Comparison of ENCODE assay signal across 9 mouse cellular contexts in the genomic region with DNA sequence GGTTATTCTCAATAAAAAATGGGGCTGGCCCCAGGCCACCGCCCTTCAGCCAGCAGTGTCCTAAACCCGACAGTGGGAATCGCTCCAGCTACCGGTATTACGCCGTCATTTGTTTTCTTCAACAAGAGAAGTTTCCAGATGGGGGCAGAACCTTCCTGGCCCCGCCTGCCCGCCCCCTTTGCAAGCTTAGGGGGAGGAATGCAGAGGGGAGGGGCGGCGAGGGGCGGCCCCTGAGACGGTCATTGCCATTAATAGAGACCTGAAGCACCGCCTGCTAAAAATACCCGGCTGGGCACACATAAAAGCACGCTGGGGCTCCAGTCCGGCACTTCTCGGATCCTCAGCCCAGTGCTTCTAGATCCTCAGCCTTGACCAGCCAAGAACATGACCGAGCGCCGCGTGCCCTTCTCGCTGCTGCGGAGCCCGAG. TPM values are rescaled to one million over a fixed set of nuclear protein-coding genes. Genes with fewer than 3 reads are reported as not detected.
DNase-seq lines count a peak whose midpoint lies in the region; ATAC-seq lines count a peak whose summit lies in the region.
"Had no signal": no experiment of that assay in that cellular context is flagged by ENCODE, and none has a peak within 500 bp of the region (broad histone marks: within the 10 kb centered on the region; RNA-seq: fewer than 3 reads in every experiment).

A gene (plus strand): TSS at position 245 of the 428 bp plus-strand sequence.

- 1% methylated on average over 23 of the region's 24 CpGs for WGBS in forebrain, embryonic 16.5 days
- WGBS in hindbrain, embryonic 10.5 days, result 3% methylated on average over 24 of the region's 24 CpGs
- 1% methylated on average over 23 of the region's 24 CpGs for WGBS in limb, embryonic 10.5 days
- 1% methylated on average over 24 of the region's 24 CpGs for WGBS in midbrain, embryonic 12.5 days

- H3K27me3 ChIP-seq in forebrain, embryonic 16.5 days (replicated peaks; ENCODE audit: control insufficient read depth, insufficient read depth, low read length), result peaks cover 17% of the 10 kb centered on the region
- H3K27me3 ChIP-seq in hindbrain, embryonic 10.5 days (ENCODE audit: insufficient read depth, poor library complexity, severe bottlenecking), result peaks cover 61% of the 10 kb centered on the region
- H3K27me3 ChIP-seq in limb, embryonic 10.5 days (ENCODE audit: low read depth, poor library complexity, severe bottlenecking), result peaks cover 72% of the 10 kb centered on the region
- H3K27me3 ChIP-seq in midbrain, embryonic 12.5 days, result peaks cover 53% of the 10 kb centered on the region

- DNase-seq in adrenal gland, adult 18-20 months (ENCODE audit: low spot score in 2 of 2), result peak; percentile 84
- peak; percentile 50 for DNase-seq in hindbrain, embryonic 10.5 days (ENCODE audit: low spot score)
- DNase-seq in limb, embryonic 10.5 days (ENCODE audit: low spot score), result peak; percentile 67
- DNase-seq in urinary bladder, postnatal 14 days (ENCODE audit: low spot score), result peak; percentile 89
- no peak for DNase-seq in frontal cortex, postnatal 14 days (ENCODE audit: low spot score in 2 of 2)

- no peaks in the 10 kb centered on the region for H3K9me3 ChIP-seq in forebrain, embryonic 16.5 days (ENCODE audit: control insufficient read depth, low read length)
- no peaks in the 10 kb centered on the region for H3K9me3 ChIP-seq in hindbrain, embryonic 10.5 days
- no peaks in the 10 kb centered on the region for H3K9me3 ChIP-seq in limb, embryonic 10.5 days (replicated peaks)
- H3K9me3 ChIP-seq in midbrain, embryonic 12.5 days, result no peaks in the 10 kb centered on the region

- H3K36me3 ChIP-seq in forebrain, embryonic 16.5 days (ENCODE audit: control insufficient read depth, insufficient read depth), result no peaks in the 10 kb centered on the region
- H3K36me3 ChIP-seq in hindbrain, embryonic 10.5 days, result no peaks in the 10 kb centered on the region
- H3K36me3 ChIP-seq in limb, embryonic 10.5 days, result no peaks in the 10 kb centered on the region
- no peaks in the 10 kb centered on the region for H3K36me3 ChIP-seq in midbrain, embryonic 12.5 days

- H3K27ac ChIP-seq in forebrain, embryonic 16.5 days (ENCODE audit: low read length), result no peak within 1 kb of the TSS
- no peak within 1 kb of the TSS for H3K27ac ChIP-seq in hindbrain, embryonic 10.5 days
- H3K27ac ChIP-seq in limb, embryonic 10.5 days, result 0 out of 2 replicates have a peak within 1 kb of the TSS, but pooled peaks have one; percentile 6
- no peak within 1 kb of the TSS for H3K27ac ChIP-seq in midbrain, embryonic 12.5 days (replicated peaks)

- H3K4me2 ChIP-seq in forebrain, embryonic 16.5 days (ENCODE audit: low read length), result peak within 1 kb of the TSS; percentile 3; the same call in 1 of the 2 replicates
- H3K4me2 ChIP-seq in midbrain, embryonic 12.5 days (replicated peaks), result peak within 1 kb of the TSS; percentile 45

- 0 out of 2 replicates have a peak, but pooled peaks cover 3% of the 10 kb centered on the region for H3K4me1 ChIP-seq in forebrain, embryonic 16.5 days (replicated peaks; ENCODE audit: control insufficient read depth, insufficient read depth, low read length)
- H3K4me1 ChIP-seq in hindbrain, embryonic 10.5 days (replicated peaks), result peaks cover 17% of the 10 kb centered on the region
- H3K4me1 ChIP-seq in limb, embryonic 10.5 days, result peaks cover 15% of the 10 kb centered on the region
- peaks cover 9% of the 10 kb centered on the region for H3K4me1 ChIP-seq in midbrain, embryonic 12.5 days

- ATAC-seq in CD4-positive, CD25-positive, alpha-beta regulatory T cell, adult 4 months, result peak; percentile 45
- ATAC-seq in forebrain, embryonic 16.5 days, result no peak
- ATAC-seq in midbrain, embryonic 12.5 days (ENCODE audit: low FRiP score, low read depth), result no peak

- H3K9ac ChIP-seq in forebrain, embryonic 16.5 days (replicated peaks; ENCODE audit: low read depth, low read length), result no peak within 1 kb of the TSS
- H3K9ac ChIP-seq in midbrain, embryonic 12.5 days (replicated peaks), result 0 out of 2 replicates have a peak within 1 kb of the TSS, but pooled peaks have one; percentile 15

- H3K4me3 ChIP-seq in forebrain, embryonic 16.5 days (replicated peaks; ENCODE audit: low read length), result peak within 1 kb of the TSS; percentile 1; the same call in 1 of the 2 replicates
- peak within 1 kb of the TSS; percentile 39 for H3K4me3 ChIP-seq in hindbrain, embryonic 10.5 days
- peak within 1 kb of the TSS; percentile 43 for H3K4me3 ChIP-seq in limb, embryonic 10.5 days
- peak within 1 kb of the TSS; percentile 29 for H3K4me3 ChIP-seq in midbrain, embryonic 12.5 days

RNA-seq across cellular contexts. Expression of the gene that starts here (rescaled TPM):
- 1 to 10 TPM in 1 of 2 experiments, not detected in 1; 1.3 TPM for polyA plus RNA-seq in CD4-positive, CD25-positive, alpha-beta regulatory T cell, adult 4 months (2017; shearing (Covaris generic))
- 1,000 to 10,000 TPM in 1 of 2 experiments, 100 to 1,000 TPM in 1; 220 to 1,206 TPM for total RNA-seq in adrenal gland, adult 18-20 months (2021)
- 7.3 and 9.6 TPM in 2 replicates for polyA plus RNA-seq in forebrain, embryonic 16.5 days (2015; fragmentation: Nextera tagmentation; extraction: Ambion mirVana)
- polyA plus RNA-seq in hindbrain, embryonic 10.5 days (2016; fragmentation: Nextera tagmentation; extraction: Ambion mirVana), result 10.6 and 24.0 TPM in 2 replicates
- 34.0 and 34.8 TPM in 2 replicates for polyA plus RNA-seq in limb, embryonic 10.5 days (2016; fragmentation: Nextera tagmentation; extraction: Ambion mirVana)
- polyA plus RNA-seq in midbrain, embryonic 12.5 days (2016; fragmentation: Nextera tagmentation; extraction: Ambion mirVana), result 15.7 and 20.3 TPM in 2 replicates
- total RNA-seq: hematopoietic stem cell, adult 5-6 weeks had no signal

Comparison
In these comparisons a context has a peak if more than half of its experiments do, and no peak if none do; other contexts are left out.
1. DNase-seq: peak in adrenal gland, adult 18-20 months (2 of 2), hindbrain, embryonic 10.5 days (single experiment), limb, embryonic 10.5 days (single experiment) and urinary bladder, postnatal 14 days (single experiment); none in frontal cortex, postnatal 14 days (0 of 2).
2. Peak in every context shown above with its lines, with median percentiles within 50 percentile points of each other: H3K4me3 ChIP-seq.